Mouse (Mus musculus) embryonic fibroblast, embryonic 13.5 days (primary cell): ENCODE data around the gene 1700028P14Rik.

Experiments used
- CTCF ChIP-seq: IDR thresholded peaks from 2 replicates; pipeline ENCODE4 v1.5.1; 2011; ENCODE audit warnings: mild to moderate bottlenecking, control low read depth, low read length, moderate library complexity, borderline replicate concordance; ENCODE audit not compliant: insufficient read depth
- POLR2A ChIP-seq: IDR thresholded peaks from 2 replicates; pipeline ENCODE4 v1.6.1; 2011; ENCODE audit warnings: low read depth, mild to moderate bottlenecking, control low read depth, low read length, moderate library complexity

DNA sequence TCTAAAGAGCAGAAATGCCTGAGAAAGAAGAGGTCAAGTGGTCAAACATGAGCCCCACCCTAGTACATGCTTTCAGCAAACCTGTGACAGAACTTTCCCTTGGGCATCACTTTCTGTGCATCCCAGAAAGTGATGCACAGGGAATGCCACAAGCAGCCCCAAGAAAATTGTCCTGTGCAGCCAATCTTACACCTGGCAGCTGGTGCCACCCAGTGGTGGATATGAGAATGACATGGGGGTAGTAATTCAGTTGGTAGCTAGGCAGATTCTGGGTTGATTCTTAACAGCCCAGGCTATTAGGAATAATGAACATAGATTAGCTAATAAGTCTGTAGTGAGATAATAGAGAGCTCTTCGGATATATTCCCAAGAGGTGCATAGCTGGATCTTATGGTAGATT, 128.9 kb downstream of the 1700028P14Rik start:
- TF ChIP-seq POLR2A, result no peak
- TF ChIP-seq CTCF, result peak; percentile 57; the same call in 1 of the 2 replicates
